Mouse (Mus musculus) adrenal gland (tissue): ENCODE data around the gene Phf6.
"Not testable (repeated sequence)": the region's sequence is repeated elsewhere in the genome, so short reads cannot be mapped to it uniquely, and the experiment has no call there.

Source experiments
- intact Hi-C: fragments of 180-260 bp; cut with DNase I; formaldehyde crosslinking; loops from one replicate; pipeline ENCODE4 v1.15.1; 2025

Phf6 gene

DNA sequence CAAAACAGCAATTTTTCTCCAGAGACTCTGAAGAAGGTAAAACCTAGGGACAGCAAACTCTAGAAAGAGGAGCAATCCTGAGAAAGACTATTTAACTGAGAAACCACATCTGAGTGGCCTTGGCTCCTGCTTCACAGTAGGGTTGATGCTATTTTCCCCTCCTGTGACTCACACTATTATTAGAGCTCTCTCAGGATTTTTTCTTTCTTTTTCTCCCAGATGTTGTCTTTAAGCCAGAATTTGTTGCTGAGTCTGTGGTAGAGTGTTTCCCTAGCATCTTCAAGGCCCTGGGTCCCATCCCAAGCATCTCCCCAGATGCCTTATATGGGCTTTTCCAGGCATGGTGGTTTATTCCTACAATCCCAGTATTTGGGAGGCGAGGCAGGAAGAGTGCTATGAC is 60.1 kb downstream of the Phf6 start:
- intact Hi-C loops: no loop called here

DNA sequence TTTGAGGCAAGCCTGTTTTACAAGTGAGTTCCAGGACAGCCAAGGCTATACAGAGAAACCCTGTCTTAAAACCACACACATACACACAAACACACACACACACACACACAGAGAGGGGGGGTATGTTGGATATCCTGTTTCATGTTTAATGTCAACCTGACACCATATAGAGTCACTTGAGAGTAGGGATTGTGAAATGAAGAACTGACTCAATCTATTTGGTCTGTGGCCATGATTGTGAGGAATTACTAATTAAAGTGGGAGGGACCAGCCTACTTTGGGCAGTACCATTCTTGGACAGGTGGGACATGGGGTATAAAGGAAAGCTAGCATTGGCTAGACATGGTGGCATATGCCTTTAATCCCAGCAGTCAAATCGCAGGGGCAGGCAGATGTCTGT is 60.6 kb downstream of the Phf6 start:
- intact Hi-C loops: no loop called here

DNA sequence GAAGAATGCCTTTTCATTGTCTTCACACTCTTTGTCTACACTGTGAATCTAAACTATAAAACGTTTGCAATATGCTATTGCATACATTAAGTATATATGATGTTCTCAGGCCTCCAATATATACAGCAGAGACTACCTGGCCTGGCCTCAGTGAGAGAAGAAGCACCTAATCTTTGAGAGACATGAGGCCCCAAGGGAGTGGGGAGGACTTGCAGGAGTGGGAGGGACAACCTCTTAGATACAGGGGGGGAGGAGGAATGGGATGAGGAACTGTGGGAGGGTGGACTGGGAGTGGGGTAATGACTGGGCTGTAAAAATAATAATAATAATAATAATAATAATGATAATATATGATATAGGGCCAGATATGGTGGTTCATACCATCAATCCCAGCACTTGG is 66.5 kb downstream of the Phf6 start:
- intact Hi-C loops: no loop called here

DNA sequence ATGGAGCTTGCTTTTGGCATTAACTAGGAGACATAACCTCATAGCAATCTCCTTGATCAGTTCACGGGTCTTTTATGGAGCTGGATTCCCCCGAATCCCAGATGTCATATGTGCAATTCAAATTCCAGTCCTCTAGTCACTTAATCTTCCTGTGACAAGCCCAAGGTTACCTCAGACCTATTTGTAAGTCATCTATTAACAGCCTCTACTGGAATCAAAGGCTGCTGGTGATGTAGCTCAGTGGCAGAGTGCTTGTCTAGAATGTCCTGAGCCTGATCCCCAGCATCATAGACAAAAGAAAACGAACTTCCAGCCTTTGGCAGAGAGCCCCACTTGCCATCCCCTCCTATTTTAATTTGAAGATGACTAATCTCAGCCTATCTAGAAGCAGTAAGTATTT is 69.3 kb downstream of the Phf6 start:
- intact Hi-C loops: no loop called here

DNA sequence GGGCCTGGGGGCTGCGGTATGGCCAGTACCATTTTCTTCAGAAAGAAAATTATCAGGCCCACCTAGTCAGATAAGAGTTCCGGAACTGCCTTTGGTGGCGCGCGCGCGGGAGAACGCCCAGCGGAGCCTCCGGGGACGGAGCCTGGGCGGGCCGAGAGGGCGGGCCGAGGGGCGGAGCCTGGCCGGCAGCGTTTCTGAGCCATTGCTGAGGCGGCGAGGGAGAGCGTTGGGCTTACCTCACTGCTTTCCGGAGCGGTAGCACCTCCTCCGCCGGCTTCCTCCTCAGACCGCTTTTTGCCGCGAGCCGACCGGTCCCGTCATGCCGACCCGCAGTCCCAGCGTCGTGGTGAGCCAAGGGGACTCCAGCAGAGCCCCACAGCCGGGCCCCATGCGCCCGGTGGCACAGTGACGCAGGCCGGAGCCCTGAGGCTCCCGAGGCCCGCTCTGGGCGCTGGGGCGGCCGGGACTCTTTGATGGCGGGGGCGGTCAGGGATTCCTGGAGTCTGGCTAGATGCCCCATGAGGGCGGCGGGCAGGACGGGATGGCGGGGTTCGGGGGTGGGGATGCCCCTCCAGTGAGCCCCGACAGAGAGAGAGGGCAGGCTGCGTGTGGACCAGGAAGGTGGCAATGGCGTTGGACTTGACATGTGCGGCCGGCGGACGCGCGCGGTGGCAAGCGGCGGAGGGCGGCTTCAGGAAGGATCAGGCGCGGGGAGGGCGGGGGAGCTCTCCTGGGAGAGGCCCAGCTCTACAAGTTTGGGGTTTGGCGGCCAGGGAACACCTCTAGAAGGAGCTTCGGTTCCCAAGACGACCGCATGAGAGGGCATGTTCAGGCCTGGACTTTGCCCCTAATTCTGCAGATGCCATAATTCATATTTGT is 76.1 kb downstream of the Phf6 start, which contains the start of gene Hprt:
TSS of gene Hprt (plus strand) at position 233 of the 879 bp plus-strand sequence.
- intact Hi-C loops: no loop called here

DNA sequence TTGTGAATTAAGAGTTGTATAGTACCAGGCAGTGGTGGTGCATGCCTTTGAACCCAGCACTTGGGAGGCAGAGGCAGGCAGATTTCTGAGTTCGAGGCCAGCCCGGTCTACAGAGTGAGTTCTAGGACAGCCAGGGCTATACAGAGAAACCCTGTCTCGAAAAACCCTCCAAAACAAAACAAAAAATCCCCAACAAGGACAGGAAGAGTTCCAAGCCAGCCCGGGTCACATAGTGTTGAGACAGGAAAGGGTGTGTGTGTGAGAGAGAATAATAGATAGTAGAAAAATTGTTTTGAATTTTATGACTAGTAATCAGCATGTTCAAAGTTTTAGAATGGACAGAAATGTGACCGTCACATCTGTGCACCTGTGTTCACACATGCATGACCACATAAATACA is 82.7 kb downstream of the Phf6 start:
- intact Hi-C loops: not testable (repeated sequence)

DNA sequence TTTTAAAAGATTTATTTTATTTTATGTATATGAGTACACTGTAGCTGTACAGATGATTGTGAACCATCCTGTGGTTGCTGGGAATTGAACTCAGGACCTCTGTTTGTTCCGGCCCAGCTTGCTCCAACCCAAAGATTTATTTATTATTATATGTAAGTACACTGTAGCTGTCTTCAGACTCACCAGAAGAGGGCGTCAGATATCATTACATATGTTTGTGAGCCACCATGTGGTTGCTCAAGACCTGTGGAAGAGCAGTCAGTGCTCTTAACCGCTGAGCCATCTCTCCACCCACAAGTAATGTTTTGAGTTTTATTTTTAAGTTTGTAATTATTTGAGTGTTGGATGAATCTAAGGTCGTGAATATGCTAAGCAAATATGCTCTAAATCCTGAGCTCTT is 92.8 kb downstream of the Phf6 start:
- intact Hi-C loops: not testable (repeated sequence)

DNA sequence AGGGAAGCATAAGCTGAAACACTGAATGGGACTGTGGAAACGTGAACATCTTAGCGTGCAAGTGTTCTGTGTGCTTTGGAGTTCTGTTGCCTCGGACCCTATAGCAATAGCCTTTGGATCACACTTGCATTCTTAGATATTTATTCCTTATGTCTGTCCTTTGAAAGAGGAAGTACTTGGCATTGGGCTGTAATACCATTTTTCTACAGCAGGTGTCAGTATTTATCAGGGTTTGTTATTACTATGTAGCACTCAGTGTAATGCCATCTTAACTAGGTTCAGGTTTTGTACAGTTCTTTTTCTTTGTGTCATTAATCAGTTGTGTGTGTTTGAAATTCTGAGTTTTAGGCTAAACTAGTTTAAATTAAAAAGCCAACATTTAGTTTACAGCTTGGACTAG is 94.0 kb downstream of the Phf6 start:
- intact Hi-C loops: no loop called here
